Mouse (Mus musculus) stomach, postnatal 0 days (tissue): ENCODE results near the gene Otub2.

Source experiments
- CTCF ChIP-seq: IDR thresholded peaks from 2 replicates; pipeline ENCODE4 v1.5.1; 2016; ENCODE audit warnings: antibody characterized with exemption, low read depth, mild to moderate bottlenecking, moderate library complexity
- EP300 ChIP-seq: optimal IDR thresholded peaks from 2 replicates; pipeline ENCODE3; 2016; ENCODE audit warnings: antibody characterized with exemption

DNA sequence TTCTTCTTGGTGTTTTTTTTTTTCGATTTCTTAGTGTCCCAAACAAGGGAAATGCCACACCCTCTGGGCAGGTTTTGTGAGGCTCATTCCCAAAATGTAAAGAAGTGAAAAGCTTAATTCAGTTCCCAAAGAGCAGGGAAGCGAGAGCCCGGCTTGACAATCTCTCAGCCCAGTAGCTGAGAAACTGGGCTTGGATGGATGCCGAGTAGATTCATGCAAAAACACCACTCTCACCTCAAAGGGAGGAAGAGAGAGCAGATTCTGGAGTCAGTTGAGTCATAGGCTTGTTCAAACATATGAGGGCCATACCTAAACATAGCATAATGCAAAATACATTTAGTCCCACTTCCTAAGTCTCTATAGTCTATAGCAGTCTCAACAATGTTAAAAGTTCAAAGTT, 8.3 kb upstream of the Otub2 start:
- TF ChIP-seq CTCF (no peak), EP300 (no peak)
